Mouse (Mus musculus): ENCODE measurements at regions not wholly inside any gene's neighbourhood (a gene's known extent, or its start where the extent isn't known, plus 50 kb on each side); places are given as distances from the start of the nearest gene placed in this dataset.
"Not testable (repeated sequence)": the region's sequence is repeated elsewhere in the genome, so short reads cannot be mapped to it uniquely, and the experiment has no call there.

GRCm38 (mm10) chr10:22556401-22556800 is 88.4 kb upstream of the Slc2a12 start:
- H3K9ac ChIP-seq (replicated peaks); H3K36me3 ChIP-seq; H3K4me2 ChIP-seq; H3K4me3 ChIP-seq (replicated peaks); H3K9me3 ChIP-seq (replicated peaks); ATAC-seq (ENCODE audit: low FRiP score); H3K4me1 ChIP-seq; H3K27me3 ChIP-seq (replicated peaks); H3K27ac ChIP-seq (replicated peaks): not testable (repeated sequence)
- 90% methylated on average over 2 of the region's 2 CpGs for WGBS

GRCm38 (mm10) chr10:22569250-22570010 is 75.4 kb upstream of the Slc2a12 start:
- H3K36me3 ChIP-seq; H3K9ac ChIP-seq (replicated peaks); ATAC-seq (ENCODE audit: low FRiP score); H3K27me3 ChIP-seq (replicated peaks); H3K4me2 ChIP-seq; H3K4me1 ChIP-seq; H3K9me3 ChIP-seq (replicated peaks); H3K27ac ChIP-seq (replicated peaks); H3K4me3 ChIP-seq (replicated peaks): not testable (repeated sequence)
- WGBS: 81% methylated on average over 16 of the region's 16 CpGs

GRCm38 (mm10) chr10:22574048-22574447 is 70.8 kb upstream of the Slc2a12 start:
- 80% methylated on average over 4 of the region's 4 CpGs for WGBS
- H3K9me3 ChIP-seq (replicated peaks); ATAC-seq (ENCODE audit: low FRiP score): not testable (repeated sequence)

GRCm38 (mm10) chr10:22579426-22579825 is 65.4 kb upstream of the Slc2a12 start:
- not testable (repeated sequence) for H3K36me3 ChIP-seq; H3K9me3 ChIP-seq (replicated peaks); H3K9ac ChIP-seq (replicated peaks); H3K27me3 ChIP-seq (replicated peaks); H3K4me3 ChIP-seq (replicated peaks); H3K27ac ChIP-seq (replicated peaks); H3K4me1 ChIP-seq; H3K4me2 ChIP-seq
- 14% methylated on average over 3 of the region's 3 CpGs for WGBS
- peak; percentile 69; the same call in 1 of the 2 replicates for ATAC-seq (ENCODE audit: low FRiP score)

More at GRCm38 (mm10) chr10:22574048-22574447, 70.8 kb upstream of the Slc2a12 start:
- not testable (repeated sequence) for H3K36me3 ChIP-seq; H3K4me1 ChIP-seq; H3K4me3 ChIP-seq (replicated peaks); H3K27me3 ChIP-seq (replicated peaks); H3K4me2 ChIP-seq; H3K9ac ChIP-seq (replicated peaks); H3K27ac ChIP-seq (replicated peaks)

- not testable (repeated sequence) for ATAC-seq (ENCODE audit: low FRiP score); H3K27ac ChIP-seq (replicated peaks); H3K4me2 ChIP-seq; H3K9me3 ChIP-seq (replicated peaks); H3K9ac ChIP-seq (replicated peaks); H3K36me3 ChIP-seq; H3K4me3 ChIP-seq (replicated peaks); H3K4me1 ChIP-seq; H3K27me3 ChIP-seq (replicated peaks)
- 77% methylated on average over 9 of the region's 9 CpGs for WGBS
These were observed 63.5 kb upstream of the Slc2a12 start for GRCm38 (mm10) chr10:22581300-22581699.

GRCm38 (mm10) chr10:22583306-22583705 is 61.5 kb upstream of the Slc2a12 start:
- not testable (repeated sequence) for H3K27ac ChIP-seq (replicated peaks); H3K27me3 ChIP-seq (replicated peaks); H3K4me2 ChIP-seq; ATAC-seq (ENCODE audit: low FRiP score); H3K9ac ChIP-seq (replicated peaks); H3K4me1 ChIP-seq; H3K9me3 ChIP-seq (replicated peaks); H3K4me3 ChIP-seq (replicated peaks); H3K36me3 ChIP-seq
- 96% methylated on average over 2 of the region's 2 CpGs for WGBS

GRCm38 (mm10) chr10:22588587-22588986 is 56.2 kb upstream of the Slc2a12 start:
- not testable (repeated sequence) for H3K27ac ChIP-seq (replicated peaks); H3K4me2 ChIP-seq; ATAC-seq (ENCODE audit: low FRiP score); H3K36me3 ChIP-seq; H3K9me3 ChIP-seq (replicated peaks); H3K9ac ChIP-seq (replicated peaks); H3K4me3 ChIP-seq (replicated peaks); H3K27me3 ChIP-seq (replicated peaks); H3K4me1 ChIP-seq
- 97% methylated on average over 1 of the region's 1 CpGs for WGBS

- H3K36me3 ChIP-seq; H3K9me3 ChIP-seq (replicated peaks); H3K27ac ChIP-seq (replicated peaks); H3K9ac ChIP-seq (replicated peaks); H3K4me3 ChIP-seq (replicated peaks); ATAC-seq (ENCODE audit: low FRiP score); H3K27me3 ChIP-seq (replicated peaks); H3K4me1 ChIP-seq; H3K4me2 ChIP-seq: not testable (repeated sequence)
- 24% methylated on average over 4 of the region's 4 CpGs for WGBS
These were observed 53.1 kb upstream of the Slc2a12 start for GRCm38 (mm10) chr10:22591664-22592063.

- H3K9ac ChIP-seq (replicated peaks); H3K27ac ChIP-seq (replicated peaks); ATAC-seq (ENCODE audit: low FRiP score); H3K4me1 ChIP-seq; H3K27me3 ChIP-seq (replicated peaks); H3K4me2 ChIP-seq; H3K9me3 ChIP-seq (replicated peaks); H3K4me3 ChIP-seq (replicated peaks); H3K36me3 ChIP-seq: not testable (repeated sequence)
- WGBS: 35% methylated on average over 4 of the region's 4 CpGs
These were observed 52.6 kb upstream of the Slc2a12 start for GRCm38 (mm10) chr10:22592189-22592603.

GRCm38 (mm10) chr10:22592752-22593151 is 52.1 kb upstream of the Slc2a12 start:
- H3K4me3 ChIP-seq (replicated peaks); H3K9me3 ChIP-seq (replicated peaks); H3K4me2 ChIP-seq; H3K36me3 ChIP-seq; H3K27me3 ChIP-seq (replicated peaks); H3K27ac ChIP-seq (replicated peaks); H3K9ac ChIP-seq (replicated peaks); H3K4me1 ChIP-seq; ATAC-seq (ENCODE audit: low FRiP score): not testable (repeated sequence)
- WGBS: 64% methylated on average over 6 of the region's 6 CpGs

All from neural tube, embryonic 15.5 days (tissue).